Mouse (Mus musculus): Measurements from ENCODE around the gene Kat8. TPM values are rescaled to one million over a fixed set of nuclear protein-coding genes. Genes with fewer than 3 reads are reported as not detected.
A peak's percentile ranks its signal among the peaks of the same experiment; 100 is the strongest.
"Not testable (repeated sequence)": the region's sequence is repeated elsewhere in the genome, so short reads cannot be mapped to it uniquely, and the experiment has no call there.

The Kat8 gene
- total RNA-seq, 2 experiments from 2014 or later: 24.3 to 26.6 TPM

GRCm38 (mm10) chr7:127942097-127942496 lies 29.8 kb downstream of the Kat8 start:
- DNase-seq; intact Hi-C loops (cut with DNase I); H3K27ac ChIP-seq: not testable (repeated sequence)

GRCm38 (mm10) chr7:127944614-127945013 lies 32.3 kb downstream of the Kat8 start:
- peak; percentile 37 for DNase-seq
- no peak for TF ChIP-seq CTCF (IDR thresholded peaks at IDR 0.05)
- intact Hi-C loops (cut with DNase I): no loop called here
- Histone ChIP-seq H3K27ac (no peak overlapping the region), H3K4me3 (peak overlapping the region; percentile 20; the same call in 1 of the 2 replicates)

More at GRCm38 (mm10) chr7:127942097-127942496, 29.8 kb downstream of the Kat8 start:
- not testable (repeated sequence) for H3K4me3 ChIP-seq
- peak; percentile 28; the same call in 1 of the 2 replicates for TF ChIP-seq CTCF (IDR thresholded peaks at IDR 0.05)

- Histone ChIP-seq H3K27ac (no peak within 1 kb of the TSS), H3K4me3 (no peak within 1 kb of the TSS)
- DNase-seq: no peak
- no peak for TF ChIP-seq CTCF (IDR thresholded peaks at IDR 0.05)
- intact Hi-C loops (cut with DNase I): no loop called here
These were observed 34.2 kb downstream of the Kat8 start, which contains the start of gene Prss36 for GRCm38 (mm10) chr7:127946470-127947023. Gene Prss36 (minus strand): TSS chr7:127946725.

GRCm38 (mm10) chr7:127952864-127953581 lies 40.7 kb downstream of the Kat8 start:
- Histone ChIP-seq H3K27ac (no peak overlapping the region), H3K4me3 (no peak overlapping the region)
- TF ChIP-seq CTCF (IDR thresholded peaks at IDR 0.05): no peak
- intact Hi-C loops (cut with DNase I): no loop called here
- DNase-seq: no peak

DNA sequence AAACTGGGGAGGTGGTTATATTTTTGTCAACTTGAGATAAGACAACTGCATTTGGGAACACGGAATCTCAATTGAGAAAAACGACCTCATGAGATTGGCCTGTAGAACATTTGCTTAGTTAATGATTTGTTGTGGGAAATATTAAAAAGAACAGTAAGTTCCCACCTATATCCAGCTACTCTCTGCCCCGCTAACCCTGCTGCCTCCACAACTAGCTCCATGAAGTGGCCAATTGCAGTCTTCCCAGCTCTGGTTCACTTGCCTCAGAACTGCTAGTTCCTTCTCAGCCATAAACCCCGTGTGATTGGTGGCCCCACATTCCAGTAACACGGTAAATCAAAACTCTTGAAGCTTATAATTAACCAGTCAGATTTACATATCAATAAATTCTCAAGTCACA lies 47.0 kb downstream of the Kat8 start:
- no peak overlapping the region for H3K27ac ChIP-seq
- DNase-seq: no peak
- intact Hi-C loops (cut with DNase I): no loop called here
- H3K4me3 ChIP-seq: no peak overlapping the region
- TF ChIP-seq CTCF (IDR thresholded peaks at IDR 0.05): no peak

GRCm38 (mm10) chr7:127966371-127966918 lies 54.1 kb downstream of the Kat8 start:
- H3K4me3 ChIP-seq: peak overlapping the region; percentile 100
- DNase-seq: no peak
- peak overlapping the region; percentile 98 for H3K27ac ChIP-seq
- no peak for TF ChIP-seq CTCF (IDR thresholded peaks at IDR 0.05)
- intact Hi-C loops (cut with DNase I): no loop called here

- Histone ChIP-seq H3K27ac (peak within 1 kb of the TSS; percentile 98), H3K4me3 (peak within 1 kb of the TSS; percentile 100)
- peak; percentile 97 for DNase-seq
- intact Hi-C loops (cut with DNase I): no loop called here
- no peak for TF ChIP-seq CTCF (IDR thresholded peaks at IDR 0.05)
These were observed 54.9 kb downstream of the Kat8 start, which contains the start of gene Fus for GRCm38 (mm10) chr7:127967004-127967921. Gene Fus (plus strand): TSS chr7:127967457.

GRCm38 (mm10) chr7:127967922-127968828 lies 55.9 kb downstream of the Kat8 start:
- intact Hi-C loops (cut with DNase I): no loop called here
- H3K27ac ChIP-seq: peak overlapping the region; percentile 98
- no peak for TF ChIP-seq CTCF (IDR thresholded peaks at IDR 0.05)
- peak overlapping the region; percentile 100 for H3K4me3 ChIP-seq
- DNase-seq: peak; percentile 90

DNA sequence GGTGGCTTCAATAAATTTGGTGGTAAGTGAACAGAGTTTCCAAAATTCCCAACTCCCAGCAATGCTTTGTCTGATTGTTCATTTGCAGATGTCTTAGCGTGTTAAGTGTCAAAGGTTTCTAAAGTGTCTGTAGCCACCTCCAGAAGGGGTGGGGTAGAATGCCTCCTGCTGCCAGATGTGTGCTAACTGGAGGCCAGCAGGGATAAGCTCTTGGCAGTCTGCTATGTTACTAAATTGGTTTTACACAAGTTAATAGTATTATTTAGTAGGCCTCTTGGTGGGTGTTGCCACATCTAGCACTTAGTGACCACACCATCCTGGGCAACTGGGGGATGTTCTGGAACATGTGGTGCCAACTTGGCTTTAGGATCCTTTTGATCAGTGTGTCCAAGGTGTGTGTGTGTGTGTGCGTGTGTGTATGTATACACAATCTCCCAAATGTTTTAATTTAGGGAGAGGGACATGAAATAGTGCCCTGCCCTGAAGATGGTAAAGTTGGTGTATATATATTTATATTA lies 62.2 kb downstream of the Kat8 start:
- Histone ChIP-seq H3K27ac (0 out of 2 replicates have a peak overlapping the region, but pooled peaks have one; percentile 9), H3K4me3 (0 out of 2 replicates have a peak overlapping the region, but pooled peaks have one; percentile 7)
- DNase-seq: peak; percentile 38
- intact Hi-C loops (cut with DNase I): no loop called here
- no peak for TF ChIP-seq CTCF (IDR thresholded peaks at IDR 0.05)

Other genes with a start within 250 kb of the Kat8 start
- 10 to 100 TPM; 26.7 to 32.9 TPM for gene Bcl7c, start 203.6 kb upstream of the Kat8 start, total RNA-seq (2021)
- 10 to 100 TPM; 16.8 to 18.1 TPM for gene Ctf1, start 199.8 kb upstream of the Kat8 start, total RNA-seq (2021)
- not detected for gene Ctf2, start 180.3 kb upstream of the Kat8 start, total RNA-seq (2021)
- 1 to 10 TPM; 1.2 to 2.0 TPM for gene Fbxl19, start 168.0 kb upstream of the Kat8 start, total RNA-seq (2021)
- 10 to 100 TPM; 10.1 to 11.7 TPM for gene Orai3, start 142.7 kb upstream of the Kat8 start, total RNA-seq (2021)
- 10 to 100 TPM; 15.3 to 20.8 TPM for gene Setd1a, start 135.8 kb upstream of the Kat8 start, total RNA-seq (2021)
- gene Gm49388, start 126.9 kb upstream of the Kat8 start, total RNA-seq (2021): 1 to 10 TPM; 1.9 to 2.1 TPM
- gene Hsd3b7, start 111.9 kb upstream of the Kat8 start, total RNA-seq (2021): 1 to 10 TPM; 4.7 to 6.2 TPM
- 10 to 100 TPM; 55.4 to 59.0 TPM for gene Stx4a, start 88.2 kb upstream of the Kat8 start, total RNA-seq (2021)
- 1 to 10 TPM; 1.0 TPM for gene Stx1b, start 88.0 kb upstream of the Kat8 start, total RNA-seq (2021)
- 10 to 100 TPM; 11.8 to 15.4 TPM for gene Zfp646, start 36.3 kb upstream of the Kat8 start, total RNA-seq (2021)
- gene Zfp668, start 35.7 kb upstream of the Kat8 start, total RNA-seq (2021): 1 to 10 TPM; 3.3 to 5.0 TPM
- gene Prss53, start 21.5 kb upstream of the Kat8 start, total RNA-seq (2021): 1 to 10 TPM; 1.2 to 2.0 TPM
- not detected for gene Gm21974, start 17.1 kb upstream of the Kat8 start, total RNA-seq (2021)
- gene Vkorc1, start 16.9 kb upstream of the Kat8 start, total RNA-seq (2021): 10 to 100 TPM in 1 of 2 experiments, 1 to 10 TPM in 1; 9.2 to 12.6 TPM
- gene Bckdk, start 8.4 kb upstream of the Kat8 start, total RNA-seq (2021): 100 to 1,000 TPM; 169 to 177 TPM
- gene Prss8, start 17.6 kb downstream of the Kat8 start, total RNA-seq (2021): not detected
- 1 to 10 TPM; 6.0 to 7.1 TPM for gene Prss36, start 34.2 kb downstream of the Kat8 start, total RNA-seq (2021)
- gene Fus, start 54.9 kb downstream of the Kat8 start, total RNA-seq (2021): 10 to 100 TPM; 77.8 to 99.5 TPM
- under 1 TPM; 0.38 to 0.89 TPM for gene Pycard, start 81.4 kb downstream of the Kat8 start, total RNA-seq (2021)
- 100 to 1,000 TPM; 186 to 238 TPM for gene Trim72, start 91.4 kb downstream of the Kat8 start, total RNA-seq (2021)
- gene Itgam, start 150.1 kb downstream of the Kat8 start, total RNA-seq (2021): 1 to 10 TPM; 1.0 to 1.9 TPM
- gene Gm49368, start 150.2 kb downstream of the Kat8 start, total RNA-seq (2021): not detected
- under 1 TPM in 1 of 2 experiments, not detected in 1; 0.26 TPM for gene Itgax, start 217.0 kb downstream of the Kat8 start, total RNA-seq (2021)
- not detected for gene Itgad, start 241.9 kb downstream of the Kat8 start, total RNA-seq (2021)